Mouse (Mus musculus) liver, adult (tissue): ENCODE measurements around the gene Map3k15.

Source experiments
- GATA4 ChIP-seq: IDR thresholded peaks from 2 replicates; pipeline ENCODE4 v1.6.1; 2014; ENCODE audit warnings: mild to moderate bottlenecking, low read length; ENCODE audit not compliant: insufficient replicate concordance

Map3k15 gene

GRCm38 (mm10) chrX:160164259-160164658 lies 176.0 kb downstream of the Map3k15 start:
- no peak for TF ChIP-seq GATA4

GRCm38 (mm10) chrX:160166246-160166985 lies 178.2 kb downstream of the Map3k15 start:
- no peak for TF ChIP-seq GATA4

GRCm38 (mm10) chrX:160170150-160170549 lies 181.9 kb downstream of the Map3k15 start:
- TF ChIP-seq GATA4: no peak
